Mouse (Mus musculus) G1E (cell line): ENCODE data around the gene AC131692.1. TPM values are rescaled to one million over a fixed set of nuclear protein-coding genes. Genes with fewer than 3 reads are reported as not detected.

Source experiments
- ATAC-seq: 2 replicates; pipeline ENCODE4 v1.8.0; 2016; ENCODE audit warnings: mild to moderate bottlenecking; ENCODE audit not compliant: insufficient number of reproducible peaks, poor library complexity, low FRiP score, severe bottlenecking; ENCODE audit errors: extremely low read depth
- DNase-seq: peaks from one replicate; pipeline ENCODE4 v3.0.0; 2012; ENCODE audit warnings: low spot score
- H3K27me3 ChIP-seq: 2 replicates; pipeline ENCODE4 v1.6.1; 2012; ENCODE audit warnings: mild to moderate bottlenecking, low read length, inconsistent platforms; ENCODE audit not compliant: insufficient read depth
- H3K36me3 ChIP-seq: replicated peaks from 2 replicates; pipeline ENCODE3; 2012; ENCODE audit warnings: mild to moderate bottlenecking, inconsistent platforms
- H3K4me1 ChIP-seq: 2 replicates; pipeline ENCODE4 v1.6.1; 2012; ENCODE audit warnings: low read depth, low read length, inconsistent platforms, mixed read lengths; ENCODE audit not compliant: insufficient read depth
- H3K4me3 ChIP-seq: 2 replicates; pipeline ENCODE4 v1.5.1; 2012; ENCODE audit warnings: low read depth, mild to moderate bottlenecking, inconsistent platforms, low read length, moderate library complexity, mixed read lengths
- H3K9me3 ChIP-seq: replicated peaks from 2 replicates; pipeline ENCODE4 v1.6.1; 2012; ENCODE audit warnings: inconsistent platforms
- CTCF ChIP-seq: IDR thresholded peaks from 2 replicates; pipeline ENCODE4 v1.5.1; 2012; ENCODE audit warnings: low read depth, low read length, inconsistent platforms, mixed read lengths
- GATA1 ChIP-seq: IDR thresholded peaks from 2 replicates; pipeline ENCODE4 v1.6.1; 2012; ENCODE audit warnings: borderline replicate concordance, low read length, inconsistent platforms, mixed read lengths
- GATA2 ChIP-seq: IDR thresholded peaks from 2 replicates; pipeline ENCODE4 v1.6.1; 2012; ENCODE audit warnings: low read depth, low read length, inconsistent platforms, borderline replicate concordance
- POLR2AphosphoS5 ChIP-seq: IDR thresholded peaks from 2 replicates; pipeline ENCODE4 v1.6.1; 2012; ENCODE audit warnings: low read depth, low read length, inconsistent platforms; ENCODE audit not compliant: insufficient replicate concordance
- TAL1 ChIP-seq: conservative IDR thresholded peaks from 2 replicates; pipeline ENCODE4 v1.6.1; 2012; ENCODE audit warnings: low read depth, low read length, inconsistent platforms, mixed read lengths
- polyA plus RNA-seq: library from polyadenylated mRNA; stranded (reverse); fragments of >175 nt; gene quantifications from 2 replicates; pipeline ENCODE4 v1.2.3, GENCODE M21; 2012
- total RNA-seq, 2 experiments: library from RNA; stranded (forward) in 1 of 2; stranded (reverse) in 1 of 2; fragments of 200-1000 nt in 1 of 2; fragments of >200 nt in 1 of 2; fragmentation: Nextera tagmentation in 1 of 2; gene quantifications; 2 replicates each; pipeline ENCODE4 v1.2.3; 2014 to 2017

AC131692.1 gene
- total RNA-seq (2014; fragmentation: Nextera tagmentation), result 1.3 and 5.6 TPM in 2 replicates
- total RNA-seq (2017), result 1.3 and 1.4 TPM in 2 replicates
- polyA plus RNA-seq, result 3.4 and 3.5 TPM in 2 replicates

- peaks cover 98% of the 10 kb centered on the region for H3K36me3 ChIP-seq
- TF ChIP-seq POLR2AphosphoS5 (no peak), TAL1 (no peak), GATA2 (no peak), GATA1 (no peak), CTCF (no peak)
- no peak for DNase-seq
- ATAC-seq, result no peak
- H3K4me3 ChIP-seq, result no peak within 1 kb of the TSS
- H3K9me3 ChIP-seq, result no peaks in the 10 kb centered on the region
- no peaks in the 10 kb centered on the region for H3K27me3 ChIP-seq
- peaks cover 31% of the 10 kb centered on the region for H3K4me1 ChIP-seq
These were observed at the start of gene AC131692.1 for GRCm38 (mm10) chr19:6094119-6094518. Gene AC131692.1, plus strand, starts transcription at chr19:6094419.

GRCm38 (mm10) chr19:6045366-6046293 is 48.6 kb upstream of the AC131692.1 start:
- Histone ChIP-seq H3K36me3 (peaks cover 47% of the 10 kb centered on the region), H3K4me3 (peak overlapping the region; percentile 90), H3K4me1 (peaks cover 53% of the 10 kb centered on the region), H3K9me3 (no peaks in the 10 kb centered on the region), H3K27me3 (no peaks in the 10 kb centered on the region)
- DNase-seq (peak; percentile 44), ATAC-seq (0 out of 2 replicates have a peak, but pooled peaks have one; percentile 35)
- TF ChIP-seq TAL1 (no peak), POLR2AphosphoS5 (no peak)

- H3K36me3 ChIP-seq, result peaks cover 55% of the 10 kb centered on the region
- H3K9me3 ChIP-seq, result no peaks in the 10 kb centered on the region
These were observed 47.7 kb upstream of the AC131692.1 start, which contains the start of gene Syvn1 for GRCm38 (mm10) chr19:6046294-6047153. Gene Syvn1, plus strand, starts transcription at chr19:6046576.

DNA sequence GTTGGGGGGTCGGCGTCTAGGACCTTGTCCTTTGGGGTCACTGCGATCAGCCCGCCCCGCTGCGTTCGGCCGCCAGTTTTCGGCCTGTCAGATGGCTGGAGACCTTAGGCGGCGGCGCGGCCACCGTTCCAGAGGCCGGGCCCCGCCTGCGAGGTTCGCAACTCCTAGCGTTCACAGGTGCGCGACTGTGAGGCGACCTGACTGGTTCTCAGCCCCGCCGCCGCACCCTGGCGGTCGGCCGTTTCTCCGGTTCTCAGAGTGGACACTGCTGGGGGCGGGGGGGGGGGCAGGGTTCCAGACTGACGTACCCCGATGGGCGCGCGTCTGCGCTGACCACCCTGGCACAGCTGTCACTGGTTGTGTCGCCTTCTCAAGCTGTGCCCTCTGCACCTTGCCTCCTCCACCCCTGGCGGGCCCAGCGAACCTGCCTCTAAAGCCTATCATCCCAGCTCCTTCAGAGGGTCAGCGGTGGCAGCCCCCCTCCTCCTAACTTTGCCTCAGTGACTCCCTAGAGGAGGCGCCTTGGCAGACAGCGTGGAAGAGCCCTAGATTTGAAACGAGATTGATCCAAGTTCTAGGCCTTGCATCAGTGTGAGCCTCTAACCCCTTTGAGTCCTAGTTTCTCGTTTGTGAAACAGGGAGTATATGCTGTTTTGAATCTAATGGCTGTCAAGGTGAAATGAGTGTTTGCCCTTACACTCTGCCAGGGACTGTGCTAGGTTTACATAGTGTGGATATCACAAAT is 46.9 kb upstream of the AC131692.1 start:
- H3K36me3 ChIP-seq, result peaks cover 55% of the 10 kb centered on the region
- ATAC-seq, result no peak

More at GRCm38 (mm10) chr19:6046294-6047153, 47.7 kb upstream of the AC131692.1 start, which contains the start of gene Syvn1:
- DNase-seq (peak; percentile 92), ATAC-seq (peak; percentile 92)
- Histone ChIP-seq H3K4me1 (peaks cover 60% of the 10 kb centered on the region), H3K27me3 (no peaks in the 10 kb centered on the region), H3K4me3 (peak within 1 kb of the TSS; percentile 90)
- TF ChIP-seq CTCF, result no peak
- no peak for TF ChIP-seq GATA1
- TF ChIP-seq POLR2AphosphoS5, result no peak
- TF ChIP-seq GATA2, result no peak
- no peak for TF ChIP-seq TAL1

GRCm38 (mm10) chr19:6047899-6048166 is 46.4 kb upstream of the AC131692.1 start:
- H3K9me3 ChIP-seq, result no peaks in the 10 kb centered on the region
- ATAC-seq (no peak), DNase-seq (no peak)
- no peaks in the 10 kb centered on the region for H3K27me3 ChIP-seq
- peaks cover 64% of the 10 kb centered on the region for H3K4me1 ChIP-seq
- H3K36me3 ChIP-seq, result peaks cover 57% of the 10 kb centered on the region
- TF ChIP-seq GATA1 (no peak), GATA2 (no peak)
- H3K4me3 ChIP-seq, result peak overlapping the region; percentile 90

More for the DNA sequence above, 46.9 kb upstream of the AC131692.1 start:
- TF ChIP-seq TAL1 (no peak), GATA1 (no peak), GATA2 (no peak), POLR2AphosphoS5 (no peak), CTCF (no peak)
- no peaks in the 10 kb centered on the region for H3K9me3 ChIP-seq
- H3K4me3 ChIP-seq, result peak overlapping the region; percentile 90
- H3K27me3 ChIP-seq, result no peaks in the 10 kb centered on the region
- no peak for DNase-seq
- peaks cover 59% of the 10 kb centered on the region for H3K4me1 ChIP-seq
